Mouse (Mus musculus): Measurements from ENCODE around the gene Hsd17b10. TPM values are rescaled to one million over a fixed set of nuclear protein-coding genes. Genes with fewer than 3 reads are reported as not detected.

Gene Hsd17b10
- polyA plus RNA-seq (2012; rRNA removed) = 77.7 and 95.0 TPM in 2 replicates

DNA sequence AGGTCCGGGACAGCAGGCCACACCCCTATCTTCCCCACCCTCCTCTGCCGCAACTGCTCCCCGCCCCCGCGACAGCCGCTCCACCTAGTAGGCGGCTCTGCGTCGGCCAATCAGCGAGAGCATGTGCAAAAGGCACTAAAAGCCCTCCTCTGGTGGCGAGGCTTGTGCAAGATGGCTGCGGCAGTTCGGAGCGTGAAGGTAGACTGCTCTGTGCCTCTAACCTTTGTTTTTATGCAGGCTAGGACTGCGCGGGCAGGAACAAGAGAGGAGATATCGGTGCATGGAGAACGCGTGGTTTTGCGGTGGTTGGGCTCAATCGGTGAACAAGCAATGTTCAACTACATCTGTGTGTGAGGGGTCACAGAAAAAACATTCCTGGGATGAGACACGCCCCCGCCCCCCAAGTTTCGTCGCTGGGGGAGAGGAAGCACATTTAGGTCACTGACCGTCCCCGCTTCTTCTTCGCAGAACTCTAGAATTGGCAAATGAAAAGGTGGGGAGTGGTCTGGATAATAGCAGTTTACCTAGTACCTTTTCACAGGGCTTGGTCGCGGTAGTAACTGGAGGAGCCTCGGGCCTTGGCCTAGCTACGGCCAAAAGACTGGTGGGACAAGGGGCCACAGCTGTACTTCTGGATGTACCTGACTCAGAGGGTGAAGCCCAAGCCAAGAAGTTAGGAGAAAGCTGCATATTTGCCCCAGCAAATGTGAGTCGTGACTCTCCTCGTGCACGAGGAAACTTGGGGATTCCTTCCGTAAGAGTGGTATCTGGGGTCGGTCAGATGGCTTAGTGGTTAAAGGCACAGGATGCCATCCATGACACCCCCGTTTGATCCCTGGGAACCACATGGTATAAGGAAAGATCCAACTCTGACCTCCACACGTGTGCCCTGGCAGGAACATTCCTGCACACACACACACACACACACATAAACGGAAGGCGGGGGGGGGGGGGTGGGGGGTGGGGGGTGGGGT, at the start of gene Hsd17b10:
TSS of gene Hsd17b10 (plus strand) at position 109 of the 974 bp plus-strand sequence.

DNA sequence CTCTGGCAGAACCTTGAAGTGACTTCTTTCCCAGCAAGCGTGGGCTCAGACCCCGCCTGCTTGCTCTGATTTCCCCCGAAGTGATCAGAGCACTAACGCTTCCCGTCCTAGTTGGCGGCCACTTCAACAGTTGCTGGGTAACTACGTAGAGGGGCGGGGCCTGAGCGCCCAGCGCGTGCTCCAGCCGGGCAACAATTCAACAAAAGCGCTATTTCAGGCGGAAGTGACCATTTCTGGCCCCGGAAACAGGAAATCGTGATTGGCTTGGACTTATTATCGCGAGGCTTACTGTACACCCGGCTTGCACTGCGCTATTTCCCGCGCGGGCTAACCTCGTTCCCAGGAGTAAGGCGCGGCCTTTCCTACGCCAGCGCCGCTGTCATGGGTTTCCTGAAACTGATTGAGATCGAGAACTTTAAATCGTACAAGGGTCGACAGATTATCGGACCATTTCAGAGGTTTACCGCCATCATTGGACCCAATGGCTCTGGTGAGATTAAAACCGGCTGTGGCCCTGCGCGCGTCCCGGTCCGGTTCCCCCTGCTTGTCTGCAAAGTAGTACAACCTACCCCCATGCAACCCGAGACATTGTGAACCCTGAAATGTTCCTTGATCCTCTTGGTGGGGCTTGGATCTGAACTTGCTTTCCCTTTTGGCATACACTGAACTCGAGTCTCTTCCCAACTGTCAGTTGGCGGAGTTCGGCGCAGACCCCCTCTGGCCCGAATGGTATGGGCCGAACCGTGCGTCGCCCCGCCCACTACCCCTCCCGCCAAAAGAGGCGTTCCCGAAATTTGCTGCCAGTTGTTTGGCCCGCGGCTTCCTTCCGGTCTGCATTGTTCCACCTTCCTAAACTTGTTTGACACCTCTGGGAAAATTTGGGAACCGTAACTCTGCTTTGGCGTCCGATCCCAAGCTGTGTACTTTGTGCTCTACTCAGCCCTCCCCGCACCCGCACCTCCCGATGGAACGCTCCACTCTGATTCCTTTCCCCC, 14.8 kb downstream of the Hsd17b10 start, which contains the start of the genes Ribc1 and Smc1a:
TSS of gene Ribc1 (minus strand) at position 145 of the 995 bp plus-strand sequence.
TSS of gene Smc1a (plus strand) at position 278 of the 995 bp plus-strand sequence.

Other genes with a start within 250 kb of the Hsd17b10 start
- 84.1 and 93.6 TPM in 2 replicates for gene Huwe1, start 201.0 kb upstream of the Hsd17b10 start, polyA plus RNA-seq (2012; rRNA removed)
- gene Ribc1, start 14.4 kb downstream of the Hsd17b10 start, polyA plus RNA-seq (2012; rRNA removed) = 0.69 and 1.4 TPM in 2 replicates
- gene Smc1a, start 14.6 kb downstream of the Hsd17b10 start, polyA plus RNA-seq (2012; rRNA removed) = 21.1 and 21.3 TPM in 2 replicates
- gene Iqsec2, start 142.4 kb downstream of the Hsd17b10 start, polyA plus RNA-seq (2012; rRNA removed) = 9.7 and 11.4 TPM in 2 replicates
- gene Kdm5c, start 231.2 kb downstream of the Hsd17b10 start, polyA plus RNA-seq (2012; rRNA removed) = 87.7 and 102 TPM in 2 replicates